Mouse (Mus musculus) mouse embryonic stem cell (cell line): ENCODE measurements around the gene Nup155.

Experiments used
- in situ Hi-C, 2 experiments: fragments of 300-500 bp; cut with MboI; formaldehyde crosslinking; loops; 1 replicate in 1 of 2; 3 replicates in 1 of 2; pipeline ENCODE4 v1.14.3; 2019 to 2020; ENCODE audit warnings: low sequenced_read_pairs in 2 of 2, low pct_unique_long_range_greater_than_20kb in 1 of 2, mixed read lengths in 1 of 2; ENCODE audit not compliant: unreplicated experiment in 1 of 2

Nup155 gene

GRCm38 (mm10) chr15:8168591-8169265, 59.7 kb downstream of the Nup155 start, which contains the start of gene Cplane1:
Cplane1 (plus strand) TSS chr15:8169106.
- in situ Hi-C loops = no loop called here

DNA sequence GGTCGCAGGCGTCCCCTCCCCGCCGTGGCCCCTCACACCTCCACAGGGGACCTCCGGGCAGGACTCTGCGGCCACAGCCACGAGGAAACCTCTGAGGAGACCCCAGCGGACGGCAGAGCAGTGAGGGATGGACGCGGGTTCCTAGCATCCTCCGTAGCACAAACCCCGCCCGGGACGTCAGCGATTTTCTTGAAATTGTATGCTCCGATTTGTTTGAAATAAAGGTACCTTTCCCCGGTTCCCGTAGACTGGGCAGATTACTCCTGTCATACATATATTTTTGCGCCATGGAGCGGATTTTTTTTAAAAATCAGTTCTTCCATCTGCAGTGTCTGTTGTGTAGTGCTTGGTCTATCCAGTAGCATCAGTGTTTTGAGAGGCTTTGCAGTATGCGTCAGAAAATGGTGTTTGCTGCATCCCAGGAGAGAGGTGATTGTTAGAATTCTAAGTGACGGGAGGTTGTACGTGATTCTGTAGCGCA, 60.2 kb downstream of the Nup155 start:
- in situ Hi-C loops = no loop called here

DNA sequence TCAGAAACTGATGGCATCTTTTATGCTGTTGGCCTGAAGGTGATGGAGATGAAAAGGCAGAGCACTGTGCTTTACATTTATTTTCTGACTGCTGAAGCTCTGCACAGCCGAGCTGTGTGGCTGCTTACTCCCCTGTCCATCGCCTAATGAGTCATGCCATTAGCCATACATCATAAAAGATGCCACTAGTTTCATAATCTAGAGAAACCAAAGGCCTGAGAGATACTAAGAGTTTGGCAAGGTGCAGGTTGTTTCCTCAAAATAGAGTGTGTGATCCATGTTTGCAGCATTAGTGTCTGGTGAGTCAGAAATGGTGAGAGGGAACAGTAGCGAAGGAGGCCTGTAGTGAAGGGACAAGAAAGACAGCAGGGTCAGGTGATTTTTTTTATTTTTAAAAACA, 80.5 kb downstream of the Nup155 start:
- in situ Hi-C loops = no loop called here

DNA sequence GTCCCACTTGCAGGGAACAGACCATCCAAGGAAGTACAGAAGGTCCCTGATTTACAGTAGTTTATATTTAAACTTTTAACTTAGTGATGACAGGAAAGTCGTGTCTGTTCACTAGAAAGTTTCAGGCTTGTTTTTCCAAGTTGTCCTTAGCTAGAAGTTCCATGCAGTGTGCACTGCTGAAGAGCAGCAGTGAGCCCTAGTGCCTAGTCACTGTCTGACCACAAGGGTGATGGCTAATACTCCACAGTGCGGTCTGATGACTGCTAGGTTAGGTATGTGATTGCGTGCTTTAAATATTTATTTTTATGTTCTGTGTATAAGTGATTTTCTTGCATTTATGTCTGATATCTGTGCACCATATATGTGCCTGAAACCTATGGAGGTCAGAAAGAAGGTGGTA, 81.4 kb downstream of the Nup155 start:
- in situ Hi-C loops = no loop called here

GRCm38 (mm10) chr15:8200317-8200716, 91.2 kb downstream of the Nup155 start:
- in situ Hi-C loops = no loop called here

DNA sequence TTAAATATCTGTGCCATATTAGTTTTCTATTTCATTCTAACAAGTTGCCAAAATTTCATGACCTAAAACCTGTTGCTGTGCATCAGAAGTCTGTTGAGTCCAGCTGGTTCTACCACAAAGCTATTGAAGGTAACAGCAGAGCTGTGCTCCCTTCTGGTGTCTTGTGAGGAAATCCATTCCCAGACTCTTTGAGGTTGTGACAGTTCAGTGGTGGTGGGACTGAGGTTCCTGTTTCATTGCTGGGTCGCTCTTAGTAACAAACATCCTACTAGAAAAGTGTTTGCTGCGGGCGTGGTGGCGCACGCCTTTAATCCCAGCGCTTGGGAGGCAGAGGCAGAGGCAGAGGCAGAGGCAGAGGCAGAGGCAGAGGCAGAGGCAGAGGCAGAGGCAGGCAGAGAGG, 99.3 kb downstream of the Nup155 start:
- in situ Hi-C loops = no loop called here
